Mouse (Mus musculus) hematopoietic stem cell, adult 5-6 weeks (primary cell): Measurements from ENCODE around the gene Cntnap1. TPM values are rescaled to one million over a fixed set of nuclear protein-coding genes. Genes with fewer than 3 reads are reported as not detected.
"Not testable (repeated sequence)": the region's sequence is repeated elsewhere in the genome, so short reads cannot be mapped to it uniquely, and the experiment has no call there.

ENCODE experiments used
- ATAC-seq, 2 experiments: fragments of 125-278 bp in 1 of 2; replicated peaks in 1 of 2; 2 replicates each; pipeline ENCODE4 v1.8.0; 2016 to 2017; ENCODE audit warnings: inconsistent platforms in 2 of 2, mild to moderate bottlenecking in 2 of 2, moderate number of reproducible peaks in 2 of 2, low read depth in 1 of 2, moderate TSS enrichment in 1 of 2; ENCODE audit not compliant: low FRiP score in 2 of 2, poor library complexity in 2 of 2, severe bottlenecking in 2 of 2, insufficient read depth in 1 of 2, low TSS enrichment in 1 of 2
- total RNA-seq: library from RNA; stranded (forward); fragments of 172-1452, 232-1000 nt; gene quantifications from 2 replicates; pipeline ENCODE4 v1.2.3, GENCODE M21; 2017

Gene Cntnap1
- total RNA-seq: 0.31 TPM in 1 of 2 replicates, not detected in the other

DNA sequence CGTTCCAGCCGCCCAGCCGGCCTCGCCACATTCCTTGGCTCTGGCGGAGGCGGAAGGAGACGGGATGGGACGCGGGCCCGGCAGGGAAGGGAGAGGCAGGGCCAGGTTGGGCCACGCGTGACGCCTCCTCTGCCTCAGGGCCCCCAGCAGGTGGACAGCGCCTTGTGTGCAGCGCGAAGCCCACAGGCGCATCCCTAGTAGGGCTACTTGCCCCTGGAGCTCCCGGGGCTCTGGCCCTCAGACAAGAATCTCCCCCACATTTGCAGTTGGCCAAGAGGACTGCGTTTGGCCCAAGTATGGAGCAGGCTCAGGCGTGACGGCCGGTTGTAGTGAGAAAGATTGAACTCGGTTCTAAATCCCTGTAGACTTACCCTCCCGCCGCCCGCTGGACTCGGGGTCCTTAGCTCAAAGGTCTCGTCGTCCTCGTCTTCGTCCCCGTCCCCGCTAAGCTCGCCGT, at the start of gene Cntnap1:
Gene Cntnap1, plus strand, starts transcription at position 170 of the 457 bp plus-strand sequence.
- no peak for ATAC-seq

- ATAC-seq: no peak
Measured at GRCm38 (mm10) chr11:101120545-101121188, 49.7 kb upstream of the Cntnap1 start.

- not testable (repeated sequence) for ATAC-seq
Measured at GRCm38 (mm10) chr11:101124494-101124893, 45.8 kb upstream of the Cntnap1 start.

DNA sequence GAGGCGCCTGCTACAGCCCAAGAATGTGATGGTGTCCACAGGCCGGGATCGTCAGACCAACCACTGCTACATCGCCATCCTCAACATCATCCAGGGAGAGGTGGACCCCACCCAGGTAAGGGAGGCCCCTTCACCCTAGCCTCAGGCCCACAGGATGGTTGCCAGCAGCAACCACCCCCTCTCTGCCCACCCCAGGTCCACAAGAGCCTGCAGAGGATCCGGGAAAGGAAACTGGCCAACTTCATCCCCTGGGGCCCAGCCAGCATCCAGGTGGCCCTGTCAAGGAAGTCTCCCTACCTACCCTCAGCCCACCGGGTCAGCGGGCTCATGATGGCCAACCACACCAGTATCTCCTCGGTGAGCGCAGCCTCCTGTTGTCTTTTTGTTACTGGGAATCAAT, 45.3 kb upstream of the Cntnap1 start:
- ATAC-seq: not testable (repeated sequence)

- no peak for ATAC-seq
Measured at GRCm38 (mm10) chr11:101127075-101127474, 43.2 kb upstream of the Cntnap1 start.

DNA sequence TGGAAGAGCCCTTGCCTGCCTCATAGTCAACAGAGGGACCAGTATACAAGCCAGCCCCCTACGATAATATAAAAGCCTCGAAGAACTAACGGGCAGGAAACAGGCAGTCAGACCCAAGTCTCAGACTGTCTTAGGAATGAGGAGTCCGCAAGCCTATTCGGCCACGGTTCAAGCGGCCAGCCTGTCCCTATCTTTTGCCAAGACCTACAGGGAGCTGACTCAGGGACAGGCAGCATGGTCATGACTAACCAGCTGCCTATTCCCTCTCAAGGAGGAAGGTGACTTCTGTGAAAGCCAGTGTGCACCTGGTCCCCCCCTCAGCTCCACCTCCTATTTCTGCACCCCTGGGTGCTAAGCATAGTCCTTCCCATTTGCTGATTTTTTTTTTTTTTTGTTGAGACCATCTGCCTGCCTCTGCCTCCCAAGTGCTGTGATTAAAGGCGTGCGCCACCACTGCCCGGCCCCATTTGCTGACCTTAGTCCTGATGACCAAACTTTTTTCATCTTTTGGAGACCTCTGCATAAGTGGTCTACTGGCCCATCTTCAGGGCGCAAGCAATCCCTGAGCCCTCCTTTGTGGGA, 41.2 kb upstream of the Cntnap1 start:
- no peak for ATAC-seq

DNA sequence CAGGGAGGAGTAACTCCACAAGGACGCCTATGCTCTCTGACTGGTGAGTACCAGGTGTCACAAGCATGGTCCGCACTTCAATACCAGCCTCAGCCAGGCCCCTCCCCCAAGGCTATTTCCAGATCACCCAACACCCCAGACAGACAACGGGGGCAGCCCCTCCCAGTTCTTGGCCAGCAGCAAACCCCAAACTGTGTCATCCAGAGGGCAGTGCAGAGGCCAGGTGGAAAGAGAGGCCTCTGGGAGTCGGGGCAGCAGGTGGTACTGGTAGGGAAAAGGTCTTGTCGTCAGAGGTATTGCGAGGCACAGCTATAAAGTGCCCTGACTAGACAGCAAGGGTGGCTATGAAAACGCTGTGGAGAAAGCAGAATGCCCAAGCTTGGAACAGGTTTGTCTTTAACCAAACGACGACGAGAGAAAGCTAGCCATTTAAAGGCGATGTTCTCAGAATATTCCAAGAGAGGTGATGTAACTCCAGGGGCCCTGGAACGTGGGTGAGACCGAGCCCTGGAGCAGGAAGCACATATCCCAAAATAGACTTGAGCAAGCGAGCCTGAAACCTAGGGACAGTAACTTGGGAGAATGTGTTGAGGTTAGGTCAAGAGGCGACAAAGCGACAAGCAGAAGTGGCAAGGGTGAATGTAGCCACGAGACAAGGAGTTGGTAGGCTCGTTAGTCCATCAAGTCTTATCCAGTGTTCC, 40.1 kb upstream of the Cntnap1 start:
- ATAC-seq: no peak

DNA sequence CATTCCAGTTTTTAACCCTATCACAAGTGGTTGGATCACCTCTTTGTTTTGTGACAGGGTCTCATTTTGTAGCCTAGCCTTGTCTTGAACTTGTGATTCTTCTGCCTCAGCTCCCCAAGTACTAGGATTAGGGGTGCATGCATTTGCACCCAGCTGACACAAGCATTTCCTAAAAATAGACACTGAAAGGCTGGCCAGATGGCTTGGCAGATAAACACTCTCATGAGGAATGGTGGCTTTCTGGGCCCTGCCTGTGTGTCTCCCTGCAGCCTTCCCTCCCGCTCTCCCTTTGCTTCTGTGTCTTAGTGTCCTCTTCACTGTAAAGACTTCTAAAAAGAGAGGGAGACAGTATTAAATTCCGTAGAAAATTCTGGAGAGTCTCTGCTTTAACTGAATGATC, 39.1 kb upstream of the Cntnap1 start:
- no peak for ATAC-seq

DNA sequence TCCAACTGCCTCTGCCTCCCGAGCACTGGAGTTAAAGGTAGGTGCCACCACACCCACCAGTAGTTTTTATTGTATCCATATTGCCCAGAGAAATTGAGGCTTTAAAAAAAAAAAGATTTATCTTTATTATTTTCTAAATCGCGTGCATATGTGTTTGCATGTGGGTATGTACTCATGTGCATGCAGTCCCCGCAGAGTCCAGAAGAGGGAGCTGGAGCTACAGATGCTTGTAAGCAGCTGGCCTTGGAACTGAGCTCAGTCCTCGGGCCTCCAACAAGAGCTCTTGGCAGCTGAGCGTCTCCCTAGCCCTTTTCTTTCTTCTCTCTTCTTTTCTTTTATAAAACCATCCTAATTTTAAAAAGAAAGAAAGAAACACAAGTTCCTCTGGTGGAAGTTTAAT, 38.6 kb upstream of the Cntnap1 start:
- ATAC-seq: no peak

GRCm38 (mm10) chr11:101133037-101133436, 37.3 kb upstream of the Cntnap1 start:
- no peak for ATAC-seq

DNA sequence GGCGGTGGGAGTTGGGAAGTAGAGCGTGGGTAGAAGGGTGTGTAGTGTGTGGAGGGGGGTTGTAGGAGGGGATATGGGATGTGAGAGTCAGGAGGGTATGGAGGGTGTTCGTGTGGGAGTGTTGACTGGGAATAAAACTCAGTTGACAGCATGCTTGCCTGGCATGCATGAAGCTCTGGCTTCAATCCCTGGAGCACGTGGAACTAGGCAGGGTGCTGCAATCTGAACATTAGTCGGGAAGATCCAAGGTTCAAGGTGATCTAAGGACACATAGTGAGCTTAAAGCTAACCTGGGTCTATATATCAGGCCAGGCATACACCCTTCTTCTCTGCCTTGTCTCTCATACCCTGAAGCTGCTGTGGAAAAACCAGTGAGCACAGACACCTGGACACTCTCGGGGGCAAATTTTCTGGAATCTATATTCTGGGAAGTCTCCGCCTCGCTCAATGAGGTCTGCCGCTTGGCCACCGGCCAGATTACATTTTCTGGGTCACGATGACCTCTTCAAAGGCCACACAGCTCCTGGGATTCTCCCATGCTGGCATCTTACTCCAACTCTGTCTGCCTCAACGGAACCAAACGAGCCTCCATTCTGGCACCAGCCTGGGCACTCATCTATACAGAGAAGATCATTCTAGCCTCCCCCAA, 36.0 kb upstream of the Cntnap1 start:
- ATAC-seq: no peak

DNA sequence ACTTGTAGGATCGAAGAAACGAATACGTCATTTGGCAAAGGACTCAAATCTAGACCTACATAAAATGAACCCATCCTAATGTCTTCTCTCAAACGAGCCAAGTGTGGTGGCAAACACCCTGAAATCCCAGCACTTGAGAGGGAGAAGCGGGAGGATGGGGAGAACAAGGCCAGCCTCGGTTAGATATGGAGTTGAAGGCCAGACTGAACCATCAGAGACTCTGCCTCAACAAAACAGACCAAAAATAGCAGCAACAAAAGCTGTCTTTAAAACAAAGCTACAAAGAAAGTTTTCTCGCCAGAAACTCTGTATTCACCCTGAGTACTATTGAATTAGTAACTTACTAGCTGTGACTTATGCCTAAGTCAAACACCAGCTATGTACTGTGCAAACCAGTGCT, 33.3 kb upstream of the Cntnap1 start:
- ATAC-seq: no peak

DNA sequence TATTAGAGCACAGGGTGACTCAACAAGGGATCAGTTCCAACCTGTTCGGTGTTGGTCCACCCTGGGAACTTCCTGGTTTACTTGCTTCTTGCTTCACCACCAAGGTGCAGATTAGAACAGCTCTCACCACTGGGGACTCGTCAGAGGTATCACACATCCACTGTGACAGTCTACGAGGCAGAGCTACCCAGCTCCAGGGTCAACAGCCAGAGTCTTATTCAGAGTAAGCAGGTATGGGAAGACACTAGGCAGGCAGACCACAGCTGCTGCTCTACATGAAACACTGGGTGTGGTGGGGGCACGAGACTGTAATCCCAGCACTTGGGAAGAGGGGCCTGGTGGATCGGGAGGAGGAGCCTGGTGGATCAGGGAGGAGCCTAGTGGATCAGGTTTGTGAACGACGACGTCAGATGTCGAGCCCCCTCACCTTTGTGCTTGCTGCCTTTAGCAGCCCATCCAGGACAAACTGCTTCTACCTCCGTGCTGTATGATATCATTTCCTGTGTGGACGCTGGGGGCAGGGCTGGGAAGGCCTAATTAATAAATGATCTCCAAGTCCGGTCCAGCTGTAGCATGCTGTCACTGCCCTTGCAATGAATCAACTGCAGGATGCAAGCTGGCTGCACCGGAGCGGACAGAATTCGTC, 31.7 kb upstream of the Cntnap1 start:
- no peak for ATAC-seq

DNA sequence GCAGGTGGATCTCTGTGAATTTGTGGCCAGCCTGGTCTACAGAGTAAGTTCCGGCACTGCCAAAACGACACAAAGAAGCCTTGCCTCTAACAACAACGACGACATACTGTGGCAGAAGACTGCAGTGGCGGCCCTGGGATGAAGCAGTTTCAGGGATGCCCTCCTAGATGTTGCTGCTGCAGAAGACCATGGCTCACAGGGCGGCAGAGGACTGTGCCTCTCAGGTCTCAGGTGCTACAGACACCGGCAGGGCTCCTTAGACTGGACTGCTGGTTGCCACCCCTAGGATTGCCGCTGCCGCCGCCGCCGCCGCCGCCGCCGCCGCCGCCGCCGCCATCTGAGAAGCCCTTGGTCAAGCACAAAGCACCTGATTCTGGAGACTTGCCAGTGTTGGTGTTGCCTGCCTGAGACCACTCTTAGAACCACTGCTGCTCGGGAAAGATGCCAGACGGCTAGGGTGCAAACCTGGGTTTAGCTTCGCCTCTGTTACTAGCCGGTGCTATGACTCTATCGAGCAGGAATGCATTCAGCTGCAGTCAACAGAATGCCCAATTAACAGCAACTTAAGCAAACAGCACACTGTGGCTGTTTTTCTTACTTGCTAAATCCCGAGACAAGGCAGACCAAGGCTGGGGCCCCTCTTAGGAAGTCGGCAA, 30.0 kb upstream of the Cntnap1 start:
- no peak for ATAC-seq

DNA sequence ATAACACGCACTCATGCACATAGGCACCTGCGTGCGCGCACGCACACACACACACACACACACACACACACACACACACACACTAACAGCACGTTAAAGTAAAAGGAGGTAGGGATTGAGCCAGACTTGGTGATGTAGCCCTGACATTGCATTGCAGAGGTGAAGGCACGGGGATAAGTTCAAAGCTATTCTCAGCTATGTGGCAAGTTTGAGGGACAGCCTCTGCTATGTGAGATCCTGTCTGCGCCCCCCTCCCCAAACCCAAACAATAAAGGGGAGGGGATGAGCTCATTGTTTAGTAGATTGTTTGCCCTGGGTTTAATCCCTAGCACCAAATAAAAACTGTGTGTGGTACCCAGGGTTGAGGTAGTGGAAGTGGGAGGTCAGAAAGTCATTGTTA, 29.2 kb upstream of the Cntnap1 start:
- no peak for ATAC-seq

GRCm38 (mm10) chr11:101142215-101142967, 27.9 kb upstream of the Cntnap1 start:
- ATAC-seq: no peak
